Mouse (Mus musculus) thymus, postnatal 25 days (tissue): ENCODE results near the gene Gm8279.
"Not testable (repeated sequence)": the region's sequence is repeated elsewhere in the genome, so short reads cannot be mapped to it uniquely, and the experiment has no call there.

ENCODE experiments used
- DNase-seq: peaks from one replicate; pipeline ENCODE4 v3.0.0; 2022

The Gm8279 gene

GRCm38 (mm10) chr14:5131219-5131618 lies at the start of gene Gm8279:
Gm8279 (plus strand) TSS chr14:5131519.
- DNase-seq, result not testable (repeated sequence)

GRCm38 (mm10) chr14:5164235-5164634 lies 32.9 kb downstream of the Gm8279 start, which contains the start of gene Gm3317:
Gm3317 (plus strand) TSS chr14:5164535.
- DNase-seq, result not testable (repeated sequence)

GRCm38 (mm10) chr14:5185493-5185892 lies 54.2 kb downstream of the Gm8279 start, which contains the start of gene Gm8271:
Gm8271 (plus strand) TSS chr14:5185793.
- not testable (repeated sequence) for DNase-seq
